Mouse (Mus musculus) G1E (cell line): ENCODE data around the gene Tfdp1. TPM values are rescaled to one million over a fixed set of nuclear protein-coding genes. Genes with fewer than 3 reads are reported as not detected.

Source experiments
- ATAC-seq: 2 replicates; pipeline ENCODE4 v1.8.0; 2016; ENCODE audit warnings: mild to moderate bottlenecking; ENCODE audit not compliant: insufficient number of reproducible peaks, poor library complexity, low FRiP score, severe bottlenecking; ENCODE audit errors: extremely low read depth
- DNase-seq: peaks from one replicate; pipeline ENCODE4 v3.0.0; 2012; ENCODE audit warnings: low spot score
- H3K27me3 ChIP-seq: 2 replicates; pipeline ENCODE4 v1.6.1; 2012; ENCODE audit warnings: mild to moderate bottlenecking, low read length, inconsistent platforms; ENCODE audit not compliant: insufficient read depth
- H3K36me3 ChIP-seq: replicated peaks from 2 replicates; pipeline ENCODE3; 2012; ENCODE audit warnings: mild to moderate bottlenecking, inconsistent platforms
- H3K4me1 ChIP-seq: 2 replicates; pipeline ENCODE4 v1.6.1; 2012; ENCODE audit warnings: low read depth, low read length, inconsistent platforms, mixed read lengths; ENCODE audit not compliant: insufficient read depth
- H3K4me3 ChIP-seq: 2 replicates; pipeline ENCODE4 v1.5.1; 2012; ENCODE audit warnings: low read depth, mild to moderate bottlenecking, inconsistent platforms, low read length, moderate library complexity, mixed read lengths
- H3K9me3 ChIP-seq: replicated peaks from 2 replicates; pipeline ENCODE4 v1.6.1; 2012; ENCODE audit warnings: inconsistent platforms
- CTCF ChIP-seq: IDR thresholded peaks from 2 replicates; pipeline ENCODE4 v1.5.1; 2012; ENCODE audit warnings: low read depth, low read length, inconsistent platforms, mixed read lengths
- GATA1 ChIP-seq: IDR thresholded peaks from 2 replicates; pipeline ENCODE4 v1.6.1; 2012; ENCODE audit warnings: borderline replicate concordance, low read length, inconsistent platforms, mixed read lengths
- GATA2 ChIP-seq: IDR thresholded peaks from 2 replicates; pipeline ENCODE4 v1.6.1; 2012; ENCODE audit warnings: low read depth, low read length, inconsistent platforms, borderline replicate concordance
- POLR2AphosphoS5 ChIP-seq: IDR thresholded peaks from 2 replicates; pipeline ENCODE4 v1.6.1; 2012; ENCODE audit warnings: low read depth, low read length, inconsistent platforms; ENCODE audit not compliant: insufficient replicate concordance
- TAL1 ChIP-seq: conservative IDR thresholded peaks from 2 replicates; pipeline ENCODE4 v1.6.1; 2012; ENCODE audit warnings: low read depth, low read length, inconsistent platforms, mixed read lengths
- polyA plus RNA-seq: library from polyadenylated mRNA; stranded (reverse); fragments of >175 nt; gene quantifications from 2 replicates; pipeline ENCODE4 v1.2.3, GENCODE M21; 2012
- total RNA-seq, 2 experiments: library from RNA; stranded (forward) in 1 of 2; stranded (reverse) in 1 of 2; fragments of 200-1000 nt in 1 of 2; fragments of >200 nt in 1 of 2; fragmentation: Nextera tagmentation in 1 of 2; gene quantifications; 2 replicates each; pipeline ENCODE4 v1.2.3; 2014 to 2017

Tfdp1 gene
- total and polyA plus RNA-seq, 3 experiments = 68.6 to 237 (median 155) TPM

- peaks cover 84% of the 10 kb centered on the region for H3K4me1 ChIP-seq
- peaks cover 100% of the 10 kb centered on the region for H3K36me3 ChIP-seq
- DNase-seq = no peak
These were observed 17.7 kb downstream of the Tfdp1 start for GRCm38 (mm10) chr8:13356221-13356620.

GRCm38 (mm10) chr8:13356681-13357080 is 18.1 kb downstream of the Tfdp1 start:
- DNase-seq (no peak), ATAC-seq (no peak)
- Histone ChIP-seq H3K4me1 (peaks cover 83% of the 10 kb centered on the region), H3K9me3 (peaks cover 2% of the 10 kb centered on the region; the same call in 1 of the 2 replicates), H3K36me3 (peaks cover 100% of the 10 kb centered on the region), H3K4me3 (no peak overlapping the region), H3K27me3 (no peaks in the 10 kb centered on the region)
- TF ChIP-seq POLR2AphosphoS5 = no peak
- no peak for TF ChIP-seq GATA1
- TF ChIP-seq CTCF = no peak
- TF ChIP-seq TAL1 = no peak

More at GRCm38 (mm10) chr8:13356221-13356620, 17.7 kb downstream of the Tfdp1 start:
- Histone ChIP-seq H3K9me3 (no peaks in the 10 kb centered on the region), H3K27me3 (no peaks in the 10 kb centered on the region), H3K4me3 (no peak overlapping the region)
- no peak for ATAC-seq
- TF ChIP-seq GATA1 (no peak), CTCF (no peak), GATA2 (no peak), POLR2AphosphoS5 (no peak), TAL1 (no peak)

- ATAC-seq = no peak
- Histone ChIP-seq H3K27me3 (no peaks in the 10 kb centered on the region), H3K36me3 (peaks cover 99% of the 10 kb centered on the region), H3K9me3 (peaks cover 2% of the 10 kb centered on the region; the same call in 1 of the 2 replicates), H3K4me3 (no peak overlapping the region), H3K4me1 (peaks cover 79% of the 10 kb centered on the region)
- TF ChIP-seq GATA2 (no peak), CTCF (no peak), GATA1 (no peak), POLR2AphosphoS5 (no peak), TAL1 (no peak)
- DNase-seq = no peak
These were observed 21.7 kb downstream of the Tfdp1 start for GRCm38 (mm10) chr8:13360213-13360612.

- Histone ChIP-seq H3K36me3 (peaks cover 99% of the 10 kb centered on the region), H3K9me3 (peaks cover 2% of the 10 kb centered on the region; the same call in 1 of the 2 replicates), H3K4me3 (no peak overlapping the region), H3K27me3 (no peaks in the 10 kb centered on the region), H3K4me1 (peaks cover 78% of the 10 kb centered on the region)
- no peak for TF ChIP-seq TAL1
- TF ChIP-seq GATA2 = no peak
- TF ChIP-seq POLR2AphosphoS5 = no peak
- no peak for TF ChIP-seq GATA1
- TF ChIP-seq CTCF = peak; percentile 34; the same call in 1 of the 2 replicates
- ATAC-seq (no peak), DNase-seq (no peak)
These were observed 23.3 kb downstream of the Tfdp1 start for GRCm38 (mm10) chr8:13361865-13362264.

- DNase-seq = peak; percentile 41
- peak; percentile 72 for ATAC-seq
- TF ChIP-seq POLR2AphosphoS5 (no peak), CTCF (no peak), TAL1 (no peak), GATA1 (no peak), GATA2 (no peak)
- no peaks in the 10 kb centered on the region for H3K9me3 ChIP-seq
- H3K27me3 ChIP-seq = no peaks in the 10 kb centered on the region
- H3K4me1 ChIP-seq = peaks cover 60% of the 10 kb centered on the region
- H3K36me3 ChIP-seq = peaks cover 90% of the 10 kb centered on the region
- peak overlapping the region; percentile 13; the same call in 1 of the 2 replicates for H3K4me3 ChIP-seq
These were observed 34.7 kb downstream of the Tfdp1 start for GRCm38 (mm10) chr8:13373151-13373662.

- ATAC-seq (no peak), DNase-seq (no peak)
- peaks cover 30% of the 10 kb centered on the region for H3K36me3 ChIP-seq
- peaks cover 18% of the 10 kb centered on the region for H3K27me3 ChIP-seq
- TF ChIP-seq GATA1 (no peak), GATA2 (no peak), CTCF (no peak), POLR2AphosphoS5 (no peak), TAL1 (no peak)
- H3K4me1 ChIP-seq = peaks cover 2% of the 10 kb centered on the region; the same call in 1 of the 2 replicates
- no peaks in the 10 kb centered on the region for H3K9me3 ChIP-seq
- H3K4me3 ChIP-seq = no peak overlapping the region
These were observed 43.1 kb downstream of the Tfdp1 start for GRCm38 (mm10) chr8:13381630-13382029.
